In genomic region chr2:34178653-34179052, GRCm38 (mm10) we compare ENCODE assay signal across 14 mouse cellular contexts.
"Had no signal": no experiment of that assay in that cellular context is flagged by ENCODE, and none has a peak within 500 bp of the region (broad histone marks: within the 10 kb centered on the region; RNA-seq: fewer than 3 reads in every experiment).

No protein-coding gene starts in this region.

- H3K9me3 ChIP-seq: kidney, embryonic 15.5 days; limb, embryonic 15.5 days; liver, embryonic 12.5 days; midbrain, embryonic 12.5 days; stomach, embryonic 15.5 days had no signal

- H3K27ac ChIP-seq: kidney, embryonic 15.5 days; left cerebral cortex, adult 2 months; limb, embryonic 15.5 days; liver, embryonic 12.5 days; midbrain, embryonic 12.5 days; stomach, embryonic 15.5 days had no signal

- DNase-seq: kidney, adult 2 months; kidney, postnatal 14 days; lung, embryonic 14.5 days; lung, postnatal 10 days; lung, postnatal 4 days; right cerebral cortex, postnatal 14 days; thymus, adult 2 months; thymus, postnatal 25 days had no signal

- H3K9ac ChIP-seq: kidney, embryonic 15.5 days; limb, embryonic 15.5 days; liver, embryonic 12.5 days; lung, embryonic 14.5 days; midbrain, embryonic 12.5 days; stomach, embryonic 15.5 days had no signal

- ATAC-seq: liver, embryonic 12.5 days had no signal

- H3K27me3 ChIP-seq: kidney, embryonic 15.5 days; limb, embryonic 15.5 days; liver, embryonic 12.5 days; midbrain, embryonic 12.5 days; stomach, embryonic 15.5 days had no signal

- H3K4me3 ChIP-seq: kidney, embryonic 15.5 days; left cerebral cortex, adult 2 months; limb, embryonic 15.5 days; liver, embryonic 12.5 days; midbrain, embryonic 12.5 days; stomach, embryonic 15.5 days had no signal

- H3K4me1 ChIP-seq: limb, embryonic 15.5 days; liver, embryonic 12.5 days; stomach, embryonic 15.5 days had no signal

- H3K4me2 ChIP-seq: kidney, embryonic 15.5 days; limb, embryonic 15.5 days; liver, embryonic 12.5 days; lung, embryonic 14.5 days; midbrain, embryonic 12.5 days; stomach, embryonic 15.5 days had no signal
